Mouse (Mus musculus) erythroblast, embryonic 14.5 days (primary cell): ENCODE data around the gene Lnx2.

Experiments
- GATA1 ChIP-seq: IDR thresholded peaks from 2 replicates; pipeline ENCODE4 v1.6.1; 2012; ENCODE audit warnings: low read length, inconsistent platforms, mixed read lengths
- TAL1 ChIP-seq: IDR thresholded peaks from 3 replicates; pipeline ENCODE4 v1.6.1; 2012; ENCODE audit warnings: low read length, inconsistent platforms, mixed read lengths

DNA sequence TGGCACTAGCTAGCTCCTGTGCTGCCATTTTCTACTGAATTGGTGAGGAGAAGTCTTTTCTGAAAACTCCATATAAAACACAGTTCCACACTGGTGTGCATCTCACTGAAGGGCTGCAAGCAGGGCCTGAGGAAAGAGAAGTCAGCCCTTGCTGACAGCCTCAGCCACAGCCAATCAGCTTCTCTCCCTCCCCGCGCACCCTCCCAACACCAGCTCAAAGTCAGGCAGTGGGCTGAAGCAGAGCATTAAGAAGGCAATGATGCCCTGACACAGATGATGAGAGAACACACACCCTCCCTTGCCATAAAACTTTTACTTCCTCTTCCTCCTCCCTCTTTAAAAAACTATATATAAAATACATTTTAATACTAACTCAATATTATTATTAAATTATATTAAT is 16.4 kb downstream of the Lnx2 start:
- TF ChIP-seq GATA1 (no peak), TAL1 (no peak)
